In the genomic region with DNA sequence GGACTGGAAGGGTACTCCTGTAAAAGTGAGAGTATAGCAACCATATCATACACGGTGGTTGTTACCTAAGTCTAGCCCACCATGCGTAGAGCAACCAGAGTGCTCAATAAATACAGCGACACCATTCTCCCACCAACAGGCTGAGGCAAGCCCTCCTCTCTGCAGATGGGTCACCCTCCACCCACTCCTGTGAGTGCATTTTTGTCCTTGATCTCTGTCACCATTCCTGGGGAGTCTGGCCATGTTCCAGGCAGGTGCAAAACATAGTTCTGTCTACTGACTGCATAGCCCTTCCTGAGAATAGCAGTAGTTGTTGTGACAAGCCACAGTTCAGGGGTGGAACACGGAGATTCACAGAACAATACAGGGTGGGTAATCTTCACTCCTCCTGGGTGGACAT, we compare ENCODE assay signal across 19 mouse cellular contexts. TPM values are rescaled to one million over a fixed set of nuclear protein-coding genes. Genes with fewer than 3 reads are reported as not detected.
DNase-seq lines count a peak whose midpoint lies in the region; TF ChIP-seq lines count a peak whose summit lies in the region.
"Had no signal": no experiment of that assay in that cellular context is flagged by ENCODE, and none has a peak within 500 bp of the region (broad histone marks: within the 10 kb centered on the region; RNA-seq: fewer than 3 reads in every experiment).

No protein-coding gene starts in this region.

- H3K4me3 ChIP-seq in gastrocnemius, adult 2 months = no peak overlapping the region
- H3K4me3 ChIP-seq in layer of hippocampus, adult 2 months = no peak overlapping the region
- no peak overlapping the region for H3K4me3 ChIP-seq in spleen, adult 2 months (ENCODE audit: extremely low read depth, insufficient read depth, insufficient read length)
- H3K4me3 ChIP-seq in small intestine, adult 2 months (ENCODE audit: low read depth, low read length) = no peak overlapping the region
- H3K4me3 ChIP-seq: embryonic facial prominence, embryonic 13.5 days; forebrain, embryonic 15.5 days; heart, embryonic 15.5 days; limb, embryonic 10.5 days; liver, embryonic 13.5 days; lung, embryonic 15.5 days; myocyte; neural tube, embryonic 13.5 days had no signal

- TF ChIP-seq POLR2A in spleen, adult 2 months (IDR thresholded peaks at IDR 0.05; ENCODE audit: low read depth, low read length) = no peak
- TF ChIP-seq POLR2A in small intestine, adult 2 months (IDR thresholded peaks at IDR 0.05; ENCODE audit: low read depth, low read length) = no peak

- peaks cover 4% of the 10 kb centered on the region; the same call in 1 of the 2 replicates for H3K36me3 ChIP-seq in spleen, adult 2 months (ENCODE audit: control insufficient read depth, insufficient read depth, low read length)
- no peaks in the 10 kb centered on the region for H3K36me3 ChIP-seq in small intestine, adult 2 months (ENCODE audit: control insufficient read depth, insufficient read depth, low read length)
- H3K36me3 ChIP-seq: heart, embryonic 15.5 days; liver, embryonic 13.5 days had no signal

- DNase-seq in gastrocnemius, adult 2 months = no peak
- DNase-seq in gastrocnemius, adult 8-10 months (ENCODE audit: low spot score in 2 of 2) = no peak
- no peak for DNase-seq in layer of hippocampus, adult 2 months (ENCODE audit: low spot score in 2 of 2)
- DNase-seq in layer of hippocampus, postnatal 14 days (ENCODE audit: low spot score in 2 of 2) = no peak
- no peak for DNase-seq in spleen, adult 2 months (ENCODE audit: low read depth in 1 of 2, low spot score in 2 of 2)
- no peak for DNase-seq in spleen, postnatal 14 days (ENCODE audit: low spot score in 2 of 2)
- no peak for DNase-seq in spleen, adult 18-20 months
- DNase-seq: gastrocnemius, postnatal 14 days; kidney, adult 18-20 months; liver, embryonic 13.5 days; retina, postnatal 1 day had no signal

- 79% methylated on average over 4 of the region's 4 CpGs for WGBS in spleen, adult 2 months
- 39% methylated on average over 4 of the region's 4 CpGs for WGBS in small intestine, adult 2 months

- peak overlapping the region; percentile 35; the same call in 1 of the 2 replicates for H3K27ac ChIP-seq in gastrocnemius, adult 2 months
- peak overlapping the region; percentile 73 for H3K27ac ChIP-seq in layer of hippocampus, adult 2 months
- H3K27ac ChIP-seq in spleen, adult 2 months (ENCODE audit: insufficient read depth, low read length) = peak overlapping the region; percentile 94
- H3K27ac ChIP-seq in small intestine, adult 2 months (ENCODE audit: insufficient read depth, low read depth, low read length) = peak overlapping the region; percentile 94
- H3K27ac ChIP-seq: embryonic facial prominence, embryonic 13.5 days; forebrain, embryonic 15.5 days; limb, embryonic 10.5 days; liver, embryonic 13.5 days; lung, embryonic 15.5 days; neural tube, embryonic 13.5 days had no signal

- intact Hi-C loops in gastrocnemius, adult 2 months (cut with DNase I) = no loop called here

- peaks cover 70% of the 10 kb centered on the region; the same call in 1 of the 2 replicates for H3K4me1 ChIP-seq in spleen, adult 2 months (ENCODE audit: control insufficient read depth, insufficient read depth, insufficient read length)
- H3K4me1 ChIP-seq in small intestine, adult 2 months (ENCODE audit: control insufficient read depth, insufficient read depth, insufficient read length, low read length) = peaks cover 51% of the 10 kb centered on the region

- TF ChIP-seq CTCF in gastrocnemius, adult 2 months (IDR thresholded peaks at IDR 0.05) = no peak
- TF ChIP-seq CTCF in layer of hippocampus, adult 2 months (conservative IDR thresholded peaks at IDR 0.05) = no peak
- TF ChIP-seq CTCF in spleen, adult 2 months (IDR thresholded peaks at IDR 0.05; ENCODE audit: extremely low read depth, insufficient read depth, insufficient read length, insufficient replicate concordance) = no peak
- no peak for TF ChIP-seq CTCF in small intestine, adult 2 months (IDR thresholded peaks at IDR 0.05; ENCODE audit: extremely low read depth, insufficient read length, insufficient replicate concordance, low read depth, low read length)

- no peaks in the 10 kb centered on the region for H3K27me3 ChIP-seq in spleen, adult 2 months (ENCODE audit: control insufficient read depth, insufficient read depth, low read length)
- H3K27me3 ChIP-seq in small intestine, adult 2 months (ENCODE audit: control insufficient read depth, insufficient read depth, low read length) = no peaks in the 10 kb centered on the region
- H3K27me3 ChIP-seq: embryonic facial prominence, embryonic 13.5 days; forebrain, embryonic 15.5 days; heart, embryonic 15.5 days; liver, embryonic 13.5 days; lung, embryonic 15.5 days; neural tube, embryonic 13.5 days had no signal

RNA-seq across cellular contexts. Expression of gene Sbk1, which starts 12.0 kb away (rescaled TPM):
- total RNA-seq in gastrocnemius, adult 2 months (2021) = 10 to 100 TPM; 13.6 to 21.9 TPM
- total RNA-seq in gastrocnemius, adult 8-10 months (2022) = 10 to 100 TPM; 13.0 to 18.8 (median 16.8) TPM
- total RNA-seq in layer of hippocampus, adult 2 months (2021) = 10 to 100 TPM; 71.9 to 73.3 TPM
- total RNA-seq in layer of hippocampus, postnatal 14 days (2021) = 100 to 1,000 TPM; 137 to 140 TPM
- polyA plus RNA-seq in spleen, adult 2 months (2012; rRNA removed) = 73.4 and 99.1 TPM in 2 replicates
- 13.6 and 29.6 TPM in 2 replicates for polyA plus RNA-seq in small intestine, adult 2 months (2012; rRNA removed)

Comparison
In these comparisons a context has a peak if more than half of its experiments do, and no peak if none do; other contexts are left out.
1. H3K27ac ChIP-seq: peak in every context shown above with its lines; median percentile 94 in spleen, adult 2 months; 94 in small intestine, adult 2 months; 73 in layer of hippocampus, adult 2 months; 35 in gastrocnemius, adult 2 months.